Mouse (Mus musculus): Measurements from ENCODE around the gene Kcnn1. TPM values are rescaled to one million over a fixed set of nuclear protein-coding genes. Genes with fewer than 3 reads are reported as not detected.

Gene Kcnn1
- polyA plus RNA-seq, 1 experiment: 22.1 TPM

DNA sequence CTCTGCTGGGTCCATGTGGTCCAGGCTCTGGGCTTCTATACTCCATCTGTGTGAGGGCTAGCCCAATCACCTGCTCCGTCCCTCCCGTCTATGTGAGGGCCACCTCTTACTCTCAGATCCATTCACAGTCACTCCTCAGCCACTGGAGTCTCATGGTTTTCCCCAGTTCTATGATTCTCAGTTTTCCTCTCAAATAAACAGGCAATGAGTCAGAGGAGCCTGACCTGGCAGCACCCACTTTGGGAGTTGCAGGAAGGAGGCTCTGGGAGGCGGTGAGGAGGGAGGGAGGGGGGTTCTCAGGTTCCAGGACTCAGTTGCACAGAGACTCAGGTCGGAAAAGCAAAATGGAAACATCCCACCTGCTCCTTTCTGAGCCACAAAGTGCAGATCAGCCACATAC is 50.2 kb downstream of the Kcnn1 start:
- TF ChIP-seq POLR2A (IDR thresholded peaks at IDR 0.05; ENCODE audit: borderline replicate concordance, insufficient read depth, low read length): no peak
- no peak for TF ChIP-seq CTCF (IDR thresholded peaks at IDR 0.05; ENCODE audit: borderline replicate concordance, insufficient read depth, low read depth, low read length)
- H3K4me1 ChIP-seq (ENCODE audit: control insufficient read depth, insufficient read depth, low read length): no peaks in the 10 kb centered on the region
- no peak for DNase-seq
- no peak overlapping the region for H3K4me3 ChIP-seq (replicated peaks; ENCODE audit: insufficient read depth, low read depth, low read length)
- H3K27me3 ChIP-seq (ENCODE audit: control insufficient read depth, insufficient read depth, low read length): peaks cover 2% of the 10 kb centered on the region; the same call in 1 of the 2 replicates
- no peak overlapping the region for H3K27ac ChIP-seq (ENCODE audit: insufficient read depth, low read length)
- WGBS: 65% methylated on average over 4 of the region's 4 CpGs

DNA sequence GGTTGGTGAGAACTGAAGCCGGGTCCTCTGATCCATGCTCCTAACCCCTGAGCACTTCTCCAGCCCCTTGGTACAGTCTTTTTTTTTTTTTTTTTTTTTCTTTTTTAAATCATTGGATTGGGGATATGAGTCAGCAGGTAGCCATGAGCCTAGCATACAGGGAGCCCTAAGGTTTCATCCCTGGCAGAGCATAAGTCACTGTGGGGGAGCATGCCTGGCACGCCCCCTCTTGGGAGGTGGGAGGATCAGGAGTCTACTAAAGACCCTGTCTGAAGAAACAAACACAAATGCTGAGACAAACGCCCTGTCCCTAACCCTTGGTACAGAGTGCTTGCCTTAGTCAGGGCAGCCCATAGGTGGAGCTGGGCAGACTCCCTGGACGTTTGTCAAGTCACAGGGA is 51.0 kb downstream of the Kcnn1 start:
- Histone ChIP-seq H3K4me1 (ENCODE audit: control insufficient read depth, insufficient read depth, low read length) (no peaks in the 10 kb centered on the region), H3K4me3 (replicated peaks; ENCODE audit: insufficient read depth, low read depth, low read length) (no peak overlapping the region), H3K27ac (ENCODE audit: insufficient read depth, low read length) (no peak overlapping the region), H3K27me3 (ENCODE audit: control insufficient read depth, insufficient read depth, low read length) (peaks cover 2% of the 10 kb centered on the region; the same call in 1 of the 2 replicates)
- 54% methylated on average over 4 of the region's 4 CpGs for WGBS
- DNase-seq: no peak
- no peak for TF ChIP-seq POLR2A (IDR thresholded peaks at IDR 0.05; ENCODE audit: borderline replicate concordance, insufficient read depth, low read length)
- no peak for TF ChIP-seq CTCF (IDR thresholded peaks at IDR 0.05; ENCODE audit: borderline replicate concordance, insufficient read depth, low read depth, low read length)

DNA sequence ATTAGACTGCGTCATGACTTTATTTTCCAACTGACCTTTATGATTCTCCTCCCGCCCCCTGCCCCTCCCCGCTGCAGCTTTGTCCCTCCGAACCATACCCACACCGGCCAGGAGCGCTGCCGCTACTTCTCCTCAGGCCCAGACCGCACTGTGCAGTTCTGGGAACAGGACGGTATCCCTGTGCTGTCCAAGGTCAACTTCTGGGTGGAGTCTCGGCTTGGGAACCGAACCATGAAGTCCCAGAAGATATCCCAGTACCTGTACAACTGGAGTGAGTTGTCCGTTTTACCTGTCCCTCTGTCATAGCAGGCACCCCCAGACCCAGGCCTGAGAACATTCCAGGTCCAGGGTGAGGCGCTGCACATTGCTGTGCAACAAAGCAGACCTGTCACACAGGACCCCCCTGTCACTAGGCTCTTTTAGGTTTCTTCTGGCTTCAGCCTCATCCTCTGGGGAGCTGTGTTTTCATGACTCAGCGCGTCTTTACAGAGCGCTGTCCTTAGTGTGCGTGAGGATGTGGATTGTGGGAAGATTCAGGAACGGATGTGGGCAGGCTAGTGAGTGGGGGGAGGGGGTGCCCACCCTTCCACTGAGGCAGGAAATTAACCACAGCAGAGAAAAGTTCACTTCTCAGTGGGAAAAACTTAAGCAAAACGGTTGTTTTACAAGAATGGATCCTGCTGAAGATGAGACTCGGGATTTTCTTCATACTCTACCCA is 51.9 kb downstream of the Kcnn1 start:
- H3K4me1 ChIP-seq (ENCODE audit: control insufficient read depth, insufficient read depth, low read length): no peaks in the 10 kb centered on the region
- no peak overlapping the region for H3K27ac ChIP-seq (ENCODE audit: insufficient read depth, low read length)
- no peak for DNase-seq
- 78% methylated on average over 20 of the region's 20 CpGs for WGBS
- no peaks in the 10 kb centered on the region for H3K27me3 ChIP-seq (ENCODE audit: control insufficient read depth, insufficient read depth, low read length)
- H3K4me3 ChIP-seq (replicated peaks; ENCODE audit: insufficient read depth, low read depth, low read length): no peak overlapping the region
- TF ChIP-seq CTCF (IDR thresholded peaks at IDR 0.05; ENCODE audit: borderline replicate concordance, insufficient read depth, low read depth, low read length): no peak
- no peak for TF ChIP-seq POLR2A (IDR thresholded peaks at IDR 0.05; ENCODE audit: borderline replicate concordance, insufficient read depth, low read length)

DNA sequence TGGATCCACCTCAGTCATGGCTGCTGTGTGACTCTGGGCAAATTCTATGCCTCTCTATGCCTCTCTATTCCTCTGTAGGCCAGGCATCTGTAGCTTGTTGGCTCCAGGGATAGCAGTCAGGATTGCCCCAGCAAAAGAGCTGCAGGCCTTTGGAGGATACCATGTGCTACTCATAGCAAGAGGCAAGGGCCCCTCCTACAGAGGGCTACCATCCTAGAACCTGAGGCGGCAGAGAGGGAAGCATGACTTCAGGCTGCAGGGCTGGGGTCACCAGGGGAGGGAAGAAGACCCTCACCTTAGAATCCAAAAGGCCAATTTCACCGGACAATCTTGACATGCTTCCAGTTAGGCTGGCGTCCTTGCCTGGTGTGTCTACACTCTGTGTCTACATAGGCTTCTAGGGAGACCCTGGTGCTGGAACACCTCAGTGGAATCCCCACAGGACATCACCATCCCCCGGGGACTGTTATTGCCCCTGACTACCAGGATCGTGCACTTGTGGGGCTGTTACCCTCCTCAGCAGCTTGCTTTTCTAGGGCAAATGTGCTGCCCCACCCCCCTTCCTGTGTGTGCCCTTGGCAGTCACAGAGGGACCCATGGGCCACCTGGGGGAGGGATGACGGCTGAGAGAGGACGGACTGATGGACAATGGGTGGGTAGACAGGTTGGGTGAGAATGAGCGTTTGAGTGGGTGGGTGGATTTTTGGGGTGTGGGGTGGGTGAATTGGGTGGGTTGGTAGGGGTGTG is 53.9 kb downstream of the Kcnn1 start:
- no peak for DNase-seq
- Histone ChIP-seq H3K27me3 (ENCODE audit: control insufficient read depth, insufficient read depth, low read length) (peaks cover under 1% of the 10 kb centered on the region; the same call in 1 of the 2 replicates), H3K4me1 (ENCODE audit: control insufficient read depth, insufficient read depth, low read length) (0 out of 2 replicates have a peak, but pooled peaks cover 2% of the 10 kb centered on the region), H3K27ac (ENCODE audit: insufficient read depth, low read length) (no peak overlapping the region), H3K4me3 (replicated peaks; ENCODE audit: insufficient read depth, low read depth, low read length) (no peak overlapping the region)
- WGBS: 77% methylated on average over 8 of the region's 8 CpGs
- TF ChIP-seq POLR2A (IDR thresholded peaks at IDR 0.05; ENCODE audit: borderline replicate concordance, insufficient read depth, low read length) (no peak), CTCF (IDR thresholded peaks at IDR 0.05; ENCODE audit: borderline replicate concordance, insufficient read depth, low read depth, low read length) (no peak)

DNA sequence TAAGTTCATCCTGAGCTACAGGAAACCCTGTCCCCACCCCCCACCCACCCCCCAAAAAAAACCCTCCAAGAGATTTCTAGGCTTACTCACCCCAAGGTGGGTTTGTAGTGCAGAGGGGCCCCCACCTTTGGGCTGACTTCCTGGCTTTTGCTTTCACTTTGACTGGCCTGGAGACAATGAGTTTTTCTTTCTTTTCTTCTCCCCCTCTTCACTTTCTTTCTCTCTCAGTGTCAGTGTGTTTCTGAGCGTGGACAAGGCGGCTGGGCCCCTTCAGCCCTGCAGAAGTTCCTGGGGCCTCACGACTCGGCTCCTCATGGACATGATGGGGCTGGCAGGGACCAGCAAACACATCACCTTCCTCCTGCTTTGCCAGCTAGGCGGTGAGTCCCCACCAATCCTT is 54.8 kb downstream of the Kcnn1 start, which contains the start of gene Il12rb1:
Gene Il12rb1 (plus strand): TSS at position 211 of the 400 bp plus-strand sequence.
- peaks cover 2% of the 10 kb centered on the region; the same call in 1 of the 2 replicates for H3K27me3 ChIP-seq (ENCODE audit: control insufficient read depth, insufficient read depth, low read length)
- H3K4me3 ChIP-seq (replicated peaks; ENCODE audit: insufficient read depth, low read depth, low read length): no peak within 1 kb of the TSS
- TF ChIP-seq CTCF (IDR thresholded peaks at IDR 0.05; ENCODE audit: borderline replicate concordance, insufficient read depth, low read depth, low read length) (no peak), POLR2A (IDR thresholded peaks at IDR 0.05; ENCODE audit: borderline replicate concordance, insufficient read depth, low read length) (no peak)
- H3K4me1 ChIP-seq (ENCODE audit: control insufficient read depth, insufficient read depth, low read length): peaks cover 4% of the 10 kb centered on the region; the same call in 1 of the 2 replicates
- H3K27ac ChIP-seq (ENCODE audit: insufficient read depth, low read length): no peak within 1 kb of the TSS
- DNase-seq: no peak
- WGBS: 80% methylated on average over 5 of the region's 5 CpGs

DNA sequence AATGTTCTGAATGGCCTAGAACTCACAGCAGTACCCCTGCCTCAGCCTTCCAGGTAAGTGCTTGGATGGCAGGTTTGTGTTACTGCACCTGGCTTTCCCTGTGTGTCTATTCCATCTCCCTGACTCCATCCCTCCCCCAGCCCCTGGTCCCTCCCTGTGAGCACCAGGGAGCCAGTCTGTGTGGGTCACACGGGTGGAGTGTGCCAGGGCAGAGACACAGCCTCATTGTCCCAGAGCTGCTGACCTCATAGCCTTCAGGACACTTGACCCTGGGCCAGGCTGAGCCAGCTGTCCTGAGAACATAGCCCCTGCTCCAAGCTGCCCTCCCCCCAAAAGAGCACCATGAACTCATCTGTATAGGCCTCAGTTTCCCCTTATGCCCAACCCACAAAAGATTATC is 55.8 kb downstream of the Kcnn1 start:
- Histone ChIP-seq H3K4me1 (ENCODE audit: control insufficient read depth, insufficient read depth, low read length) (peaks cover 4% of the 10 kb centered on the region; the same call in 1 of the 2 replicates), H3K27me3 (ENCODE audit: control insufficient read depth, insufficient read depth, low read length) (peaks cover 2% of the 10 kb centered on the region; the same call in 1 of the 2 replicates), H3K4me3 (replicated peaks; ENCODE audit: insufficient read depth, low read depth, low read length) (no peak overlapping the region), H3K27ac (ENCODE audit: insufficient read depth, low read length) (peak overlapping the region; percentile 45; the same call in 1 of the 2 replicates)
- TF ChIP-seq CTCF (IDR thresholded peaks at IDR 0.05; ENCODE audit: borderline replicate concordance, insufficient read depth, low read depth, low read length) (no peak), POLR2A (IDR thresholded peaks at IDR 0.05; ENCODE audit: borderline replicate concordance, insufficient read depth, low read length) (no peak)
- no peak for DNase-seq
- WGBS: 57% methylated on average over 1 of the region's 1 CpGs

DNA sequence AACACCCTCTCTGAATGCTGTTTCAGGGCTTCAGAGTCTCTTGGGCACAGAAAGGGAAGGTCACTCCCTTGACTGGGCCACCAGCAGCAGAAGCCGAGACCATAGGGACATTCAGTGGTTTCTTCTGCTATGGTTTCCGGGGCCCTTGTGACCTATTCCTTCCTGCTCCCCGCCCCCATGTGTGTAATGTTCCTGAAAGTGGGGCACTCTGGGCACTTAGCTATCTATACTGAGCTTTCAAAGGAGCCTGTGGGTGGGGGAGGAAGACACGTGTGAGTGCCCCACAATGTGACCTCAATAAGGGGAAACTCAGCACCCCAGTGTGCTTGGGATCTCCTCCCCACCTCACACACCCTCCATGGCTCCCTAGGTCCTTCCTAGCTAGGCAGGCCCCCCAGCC is 56.5 kb downstream of the Kcnn1 start:
- peaks cover 4% of the 10 kb centered on the region; the same call in 1 of the 2 replicates for H3K4me1 ChIP-seq (ENCODE audit: control insufficient read depth, insufficient read depth, low read length)
- no peak overlapping the region for H3K4me3 ChIP-seq (replicated peaks; ENCODE audit: insufficient read depth, low read depth, low read length)
- H3K27me3 ChIP-seq (ENCODE audit: control insufficient read depth, insufficient read depth, low read length): peaks cover 2% of the 10 kb centered on the region; the same call in 1 of the 2 replicates
- no peak for TF ChIP-seq CTCF (IDR thresholded peaks at IDR 0.05; ENCODE audit: borderline replicate concordance, insufficient read depth, low read depth, low read length)
- TF ChIP-seq POLR2A (IDR thresholded peaks at IDR 0.05; ENCODE audit: borderline replicate concordance, insufficient read depth, low read length): no peak
- no peak for DNase-seq
- H3K27ac ChIP-seq (ENCODE audit: insufficient read depth, low read length): peak overlapping the region; percentile 33; the same call in 1 of the 2 replicates
- 95% methylated on average over 4 of the region's 4 CpGs for WGBS

All from cerebellum, adult 2 months (tissue).